Mouse (Mus musculus) neutrophil, adult 5-6 weeks (primary cell): ENCODE measurements around the gene Akr1b3. TPM values are rescaled to one million over a fixed set of nuclear protein-coding genes. Genes with fewer than 3 reads are reported as not detected.
A peak's percentile ranks its signal among the peaks of the same experiment; 100 is the strongest.
"Not testable (repeated sequence)": the region's sequence is repeated elsewhere in the genome, so short reads cannot be mapped to it uniquely, and the experiment has no call there.

ENCODE experiments used
- ATAC-seq: fragments of 151-379, 151-347 bp; 2 replicates; pipeline ENCODE4 v1.8.0; 2017; ENCODE audit warnings: mild to moderate bottlenecking, moderate TSS enrichment; ENCODE audit not compliant: insufficient number of reproducible peaks, poor library complexity, low FRiP score, severe bottlenecking; ENCODE audit errors: extremely low read depth
- total RNA-seq: library from RNA; stranded (forward); fragments of 200-1000 nt; gene quantifications from 2 replicates; pipeline ENCODE4 v1.2.3, GENCODE M21; 2017

Gene Akr1b3
- total RNA-seq, 1 experiment from 2014 or later = 64.4 TPM

- no peak for ATAC-seq
Observed at GRCm38 (mm10) chr6:34334673-34335072, 17.4 kb upstream of the Akr1b3 start.

DNA sequence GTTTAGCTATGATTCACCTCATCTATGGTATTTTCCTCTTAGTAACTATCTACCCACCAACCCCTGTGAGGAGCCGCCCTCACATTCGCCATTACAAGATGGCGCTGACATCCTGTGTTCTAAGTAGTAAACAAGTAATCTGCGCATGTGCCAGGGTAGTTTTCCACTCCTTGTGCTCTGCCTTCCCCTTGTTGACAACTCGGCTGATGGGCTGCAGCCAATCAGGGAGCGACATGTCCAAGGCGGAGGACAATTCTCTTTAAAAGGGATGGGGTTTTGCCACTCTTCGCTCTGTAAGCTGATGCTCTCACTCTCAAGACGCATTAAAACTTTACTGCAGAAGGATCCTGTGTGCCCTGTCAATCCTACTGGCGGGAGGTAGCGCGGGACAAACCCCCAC is 14.5 kb upstream of the Akr1b3 start:
- not testable (repeated sequence) for ATAC-seq

GRCm38 (mm10) chr6:34331379-34331778 is 14.1 kb upstream of the Akr1b3 start:
- ATAC-seq = no peak

- ATAC-seq = no peak
Observed at GRCm38 (mm10) chr6:34322121-34322520, 4.8 kb upstream of the Akr1b3 start.

DNA sequence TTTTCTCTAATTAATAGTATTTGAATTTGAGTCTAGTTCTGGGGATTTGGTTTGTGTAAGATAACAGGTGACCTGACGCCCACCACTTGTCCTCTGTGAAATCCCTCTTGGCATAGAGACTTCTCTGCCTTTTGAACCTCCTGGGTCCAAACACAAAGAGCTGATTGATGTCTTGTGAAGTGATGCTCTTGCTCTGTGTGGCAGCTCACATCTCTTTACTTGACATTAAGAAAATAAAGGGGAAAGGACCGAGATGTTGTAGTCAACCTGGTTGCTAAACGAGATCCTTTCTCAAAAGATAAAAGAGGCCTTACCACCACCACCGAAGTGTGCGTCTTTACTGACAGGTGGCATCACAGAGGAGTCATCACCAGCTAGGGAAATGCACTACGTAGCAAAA is 1.4 kb upstream of the Akr1b3 start:
- ATAC-seq = no peak

DNA sequence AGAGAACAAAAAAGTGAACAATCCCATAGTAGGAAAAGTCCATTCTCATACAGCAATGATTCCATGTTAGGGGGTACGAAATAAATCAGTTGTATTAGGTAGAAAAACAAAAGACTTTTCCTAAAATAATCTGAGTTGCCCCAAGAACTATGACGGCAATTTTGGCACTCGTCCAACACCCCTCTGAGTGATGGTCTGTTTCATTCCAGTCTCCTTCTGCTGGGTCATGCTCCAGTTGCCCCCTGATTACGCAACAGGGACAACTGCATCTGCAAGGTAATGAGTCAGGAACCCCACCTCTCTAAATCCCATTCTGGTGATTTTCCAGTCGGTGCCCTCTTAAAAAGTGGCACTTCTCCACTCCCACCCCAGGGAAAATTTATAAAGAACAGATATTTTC is 894 bp upstream of the Akr1b3 start:
- no peak for ATAC-seq

- ATAC-seq = no peak
Observed at GRCm38 (mm10) chr6:34313921-34314320, 3.4 kb downstream of the Akr1b3 start.

GRCm38 (mm10) chr6:34313386-34313785 is 3.9 kb downstream of the Akr1b3 start:
- ATAC-seq = no peak

DNA sequence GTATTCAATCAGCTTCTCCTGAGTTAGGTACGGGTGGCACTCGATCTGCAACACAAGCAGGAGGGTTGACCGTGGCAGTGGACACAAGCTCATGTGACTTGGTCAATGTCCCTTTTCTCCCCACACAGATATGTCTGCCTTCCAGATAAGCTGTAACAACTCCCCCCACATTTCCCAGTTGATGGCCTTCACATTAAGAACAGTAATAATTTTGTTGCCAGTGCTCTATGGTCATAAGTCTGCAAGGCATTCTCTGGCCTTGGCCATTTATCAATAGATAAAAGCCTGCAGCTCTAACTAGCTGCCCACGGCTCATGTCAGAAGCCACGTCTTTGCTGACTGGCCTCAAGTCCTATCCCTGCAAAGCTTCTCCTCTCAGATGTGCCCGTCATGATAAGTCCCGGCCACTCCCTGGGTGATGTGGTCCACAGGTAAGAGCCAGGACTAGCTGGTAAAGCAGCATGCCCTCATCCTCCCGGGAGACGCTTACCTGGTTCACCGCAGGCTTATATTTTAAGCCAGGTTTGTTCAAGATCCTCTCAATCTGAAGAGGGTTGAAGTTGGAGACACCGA is 7.2 kb downstream of the Akr1b3 start:
- no peak for ATAC-seq

DNA sequence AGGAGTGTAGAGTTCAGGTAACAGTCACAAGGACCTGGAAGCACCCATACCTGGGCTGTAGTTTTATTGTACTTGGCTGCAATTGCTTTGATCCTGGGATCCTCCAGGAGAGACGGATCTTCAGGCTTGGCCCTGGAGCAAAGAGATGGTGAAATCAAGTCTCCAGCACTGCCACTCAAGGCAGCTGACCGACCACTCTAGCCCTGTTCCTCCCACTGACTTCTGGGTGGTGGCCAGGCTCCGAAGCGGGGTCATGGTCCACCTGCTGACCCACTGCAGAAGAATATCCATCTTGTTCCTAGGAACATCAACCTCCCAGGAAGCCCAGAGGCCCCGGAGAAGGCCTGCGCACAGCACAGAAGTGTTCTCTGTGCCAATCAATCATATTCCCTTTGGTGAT is 7.8 kb downstream of the Akr1b3 start:
- no peak for ATAC-seq

DNA sequence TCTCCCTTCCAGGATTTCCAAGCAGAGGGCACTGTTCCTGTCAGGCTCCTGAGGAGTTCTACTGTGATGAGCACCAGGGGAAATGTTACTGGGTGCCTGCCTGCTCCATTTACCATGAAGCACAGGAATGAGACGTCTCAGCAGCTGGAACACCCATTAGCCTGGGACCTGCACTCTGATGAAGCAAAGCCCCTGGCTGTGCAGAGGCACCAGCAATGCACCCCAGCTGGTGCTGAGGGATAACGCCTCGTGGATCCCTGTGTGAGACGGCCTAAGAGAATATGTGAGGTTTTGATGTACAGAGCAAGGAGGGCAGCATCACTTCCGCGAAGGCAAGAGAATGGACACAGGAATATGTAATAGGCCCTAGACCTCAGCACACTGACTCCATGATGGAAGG is 10.5 kb downstream of the Akr1b3 start:
- no peak for ATAC-seq

- ATAC-seq = no peak
Observed at GRCm38 (mm10) chr6:34304675-34305241, 12.5 kb downstream of the Akr1b3 start.

GRCm38 (mm10) chr6:34297055-34297454 is 20.2 kb downstream of the Akr1b3 start:
- ATAC-seq = no peak

GRCm38 (mm10) chr6:34295437-34295836 is 21.8 kb downstream of the Akr1b3 start:
- ATAC-seq = no peak

- peak; percentile 82 for ATAC-seq
Observed at GRCm38 (mm10) chr6:34292882-34293487, 24.3 kb downstream of the Akr1b3 start.

- ATAC-seq = no peak
Observed at GRCm38 (mm10) chr6:34292196-34292881, 24.9 kb downstream of the Akr1b3 start.

DNA sequence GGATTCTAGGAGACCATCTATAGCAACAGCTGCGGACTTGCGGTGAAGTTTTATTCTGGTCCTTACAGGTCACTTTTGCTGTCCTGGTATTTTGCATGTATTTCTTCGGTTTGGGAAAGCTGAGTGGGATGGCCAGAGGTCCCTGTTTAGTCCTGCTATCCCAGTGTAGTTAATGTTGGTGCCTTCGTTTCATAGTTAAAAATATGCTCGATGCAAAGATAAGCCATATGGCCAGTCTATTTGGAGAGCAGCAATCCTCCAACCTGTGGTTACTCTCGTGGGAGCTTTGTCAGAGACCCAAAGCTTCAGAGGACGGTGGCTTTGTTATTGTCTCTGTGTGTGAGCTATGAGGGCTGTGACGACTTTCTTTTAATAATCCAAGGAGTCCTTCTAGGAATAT is 26.6 kb downstream of the Akr1b3 start:
- ATAC-seq = no peak

DNA sequence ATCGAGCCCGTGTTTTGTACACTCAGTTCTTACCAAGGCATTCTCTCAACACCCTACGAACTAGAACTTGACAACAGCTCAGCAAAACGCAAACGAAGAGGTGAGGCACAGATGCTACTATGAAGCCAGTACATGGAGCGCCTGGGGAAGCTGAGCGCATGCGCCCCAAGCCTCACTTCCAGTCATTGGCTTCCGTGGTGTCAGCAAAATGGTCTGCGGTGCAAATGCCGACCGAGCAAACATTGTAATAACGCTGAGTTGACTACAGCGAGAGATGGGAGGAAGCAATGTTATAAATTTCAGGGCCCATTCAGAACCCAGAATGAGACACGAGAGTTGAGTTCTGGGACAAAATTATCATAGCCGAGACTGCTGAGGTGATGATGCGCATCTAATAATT is 27.2 kb downstream of the Akr1b3 start:
- no peak for ATAC-seq

- ATAC-seq = no peak
Observed at GRCm38 (mm10) chr6:34288098-34288497, 29.2 kb downstream of the Akr1b3 start.

- ATAC-seq = no peak
Observed at GRCm38 (mm10) chr6:34286841-34287240, 30.4 kb downstream of the Akr1b3 start.
